Mouse (Mus musculus): ENCODE measurements around the gene Rrp1b. TPM values are rescaled to one million over a fixed set of nuclear protein-coding genes. Genes with fewer than 3 reads are reported as not detected.

Gene Rrp1b
- polyA plus RNA-seq (2014; fragmentation: Illumina TruSeq; extraction: RNeasy Lipid Tissue Mini Kit (QIAGEN cat#74804); ENCODE audit: low read depth, low replicate concordance) = 5.5 TPM

DNA sequence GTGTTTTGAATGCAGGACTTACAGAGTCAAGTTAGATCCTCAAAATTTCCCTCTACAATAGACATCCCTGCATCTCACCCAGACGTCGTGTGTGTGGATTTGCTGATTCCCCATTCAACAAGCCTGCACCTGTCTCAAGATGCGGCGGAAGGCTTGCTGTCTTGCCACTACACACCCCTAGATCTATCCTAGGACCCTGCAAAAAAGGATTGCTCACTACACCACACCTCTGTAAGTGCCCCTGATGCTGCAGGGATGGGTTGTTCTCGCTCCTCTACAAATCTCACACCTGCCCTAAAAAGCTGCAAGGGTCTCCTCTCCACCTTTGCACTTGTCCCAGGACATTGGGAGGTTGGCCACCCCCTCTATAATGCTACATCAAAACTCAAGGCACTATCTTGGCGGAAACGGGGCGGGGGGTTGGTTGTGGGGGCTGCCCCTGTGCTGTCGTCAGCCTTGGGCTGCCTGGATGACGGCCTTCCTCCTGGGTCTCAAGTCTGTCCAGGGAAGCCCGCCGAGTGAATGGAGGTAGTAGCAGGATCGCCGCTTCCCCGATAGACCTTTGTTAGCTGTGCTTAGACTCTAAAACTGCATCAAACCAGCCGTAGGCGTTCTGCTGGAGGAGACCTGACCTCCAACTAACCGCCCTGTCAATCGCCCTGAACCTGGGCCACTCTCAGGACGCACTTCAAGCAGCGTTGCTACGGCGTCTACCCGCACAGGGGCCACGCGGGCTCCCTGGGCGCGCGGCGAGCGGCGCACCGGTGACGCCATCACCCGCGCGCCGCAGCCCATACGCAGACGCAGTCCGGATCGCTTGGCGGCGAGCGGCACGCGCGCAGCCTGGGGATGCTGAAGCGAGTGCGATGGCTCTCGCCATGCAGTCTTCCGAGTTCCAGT lies at the start of gene Rrp1b, which contains the start of gene Hsf2bp:
Rrp1b (plus strand) TSS at position 492 of the 900 bp plus-strand sequence.
Hsf2bp (minus strand) TSS at position 741 of the 900 bp plus-strand sequence.

Other genes starting within 250 kb of the Rrp1b start
- 7.2 TPM for gene Sik1, start 180.3 kb upstream of the Rrp1b start, polyA plus RNA-seq (2014; fragmentation: Illumina TruSeq; extraction: RNeasy Lipid Tissue Mini Kit (QIAGEN cat#74804); ENCODE audit: low read depth, low replicate concordance)
- not detected for gene Hsf2bp, start 249 bp downstream of the Rrp1b start, polyA plus RNA-seq (2014; fragmentation: Illumina TruSeq; extraction: RNeasy Lipid Tissue Mini Kit (QIAGEN cat#74804); ENCODE audit: low read depth, low replicate concordance)
- gene Notch3, start 130.8 kb downstream of the Rrp1b start, polyA plus RNA-seq (2014; fragmentation: Illumina TruSeq; extraction: RNeasy Lipid Tissue Mini Kit (QIAGEN cat#74804); ENCODE audit: low read depth, low replicate concordance) = 0.87 TPM
- 0.47 TPM for gene Ephx3, start 153.4 kb downstream of the Rrp1b start, polyA plus RNA-seq (2014; fragmentation: Illumina TruSeq; extraction: RNeasy Lipid Tissue Mini Kit (QIAGEN cat#74804); ENCODE audit: low read depth, low replicate concordance)
- 29.6 TPM for gene Brd4, start 248.6 kb downstream of the Rrp1b start, polyA plus RNA-seq (2014; fragmentation: Illumina TruSeq; extraction: RNeasy Lipid Tissue Mini Kit (QIAGEN cat#74804); ENCODE audit: low read depth, low replicate concordance)

All from adrenal gland, adult 10 weeks (tissue).